Comparison of ENCODE assay signal across 20 mouse cellular contexts in genomic region chr5:22106811-22107485, GRCm38 (mm10).
DNase-seq lines count a peak whose midpoint lies in the region; TF ChIP-seq lines count a peak whose summit lies in the region.
"Had no signal": no experiment of that assay in that cellular context is flagged by ENCODE, and none has a peak within 500 bp of the region (broad histone marks: within the 10 kb centered on the region; RNA-seq: fewer than 3 reads in every experiment).

No protein-coding gene starts in this region.

- no peaks in the 10 kb centered on the region for H3K79me2 ChIP-seq in liver, adult 2 months (ENCODE audit: control insufficient read depth, insufficient read depth, low read length)

- H3K4me3 ChIP-seq in liver, adult 2 months (ENCODE audit: insufficient read depth, low read depth, low read length), result no peak overlapping the region
- H3K4me3 ChIP-seq: embryonic facial prominence, embryonic 12.5 days; gastrocnemius, adult 2 months; hindbrain, embryonic 12.5 days; liver, embryonic 13.5 days; lung, embryonic 15.5 days; megakaryocyte, embryonic 14.5 days; midbrain, embryonic 13.5 days had no signal

- no peak overlapping the region for H3K9ac ChIP-seq in liver, adult 2 months (ENCODE audit: low read depth, low read length)
- H3K9ac ChIP-seq: embryonic facial prominence, embryonic 12.5 days; hindbrain, embryonic 12.5 days; liver, embryonic 13.5 days; lung, embryonic 15.5 days; midbrain, embryonic 13.5 days had no signal

- no peak for TF ChIP-seq CTCF in liver, adult 2 months (IDR thresholded peaks at IDR 0.05; ENCODE audit: low read depth, low read length)

- H3K36me3 ChIP-seq in liver, adult 2 months (ENCODE audit: control insufficient read depth, insufficient read depth, low read length), result no peaks in the 10 kb centered on the region
- H3K36me3 ChIP-seq: embryonic facial prominence, embryonic 12.5 days; hindbrain, embryonic 12.5 days; lung, embryonic 15.5 days; midbrain, embryonic 13.5 days had no signal

- peaks cover 4% of the 10 kb centered on the region for H3K4me1 ChIP-seq in liver, adult 2 months (ENCODE audit: control insufficient read depth, insufficient read depth, low read length)
- H3K4me1 ChIP-seq: embryonic facial prominence, embryonic 12.5 days; hindbrain, embryonic 12.5 days; liver, embryonic 13.5 days; lung, embryonic 15.5 days; megakaryocyte, embryonic 14.5 days; midbrain, embryonic 13.5 days had no signal

- DNase-seq in cerebellum, adult 9-10 months, result peak; percentile 69
- DNase-seq in cerebellum, postnatal 4 days (ENCODE audit: low spot score in 2 of 2), result no peak
- DNase-seq in liver, adult 2 months (ENCODE audit: extremely low read depth, low read depth, low spot score), result peak; percentile 39
- no peak for DNase-seq in liver
- DNase-seq in layer of hippocampus, adult 8-10 months (ENCODE audit: low spot score in 2 of 2), result peak; percentile 11 to 28
- DNase-seq in layer of hippocampus, postnatal 36 days, result peak; percentile 35 to 36
- no peak for DNase-seq in yolk sac, embryonic 10.5 days (ENCODE audit: low spot score)
- DNase-seq in adrenal gland, postnatal 25 days, result no peak
- DNase-seq: adrenal gland, postnatal 14 days; gastrocnemius, adult 2 months; kidney, postnatal 4 days; liver, embryonic 13.5 days; lung, postnatal 36 days; right cerebral cortex, postnatal 14 days; thymus, postnatal 14 days had no signal

- no peak overlapping the region; the same call in 1 of the 2 replicates for H3K27ac ChIP-seq in liver, adult 2 months (replicated peaks; ENCODE audit: insufficient read depth, low read depth, low read length)
- H3K27ac ChIP-seq: embryonic facial prominence, embryonic 12.5 days; gastrocnemius, adult 2 months; hindbrain, embryonic 12.5 days; liver, embryonic 13.5 days; lung, embryonic 15.5 days; midbrain, embryonic 13.5 days had no signal

- 33% methylated on average over 9 of the region's 9 CpGs for WGBS in liver, adult 2 months

- H3K27me3 ChIP-seq in liver, adult 2 months (ENCODE audit: control insufficient read depth, insufficient read depth, low read length), result no peaks in the 10 kb centered on the region
- H3K27me3 ChIP-seq: embryonic facial prominence, embryonic 12.5 days; hindbrain, embryonic 12.5 days; liver, embryonic 13.5 days; lung, embryonic 15.5 days; megakaryocyte, embryonic 14.5 days; midbrain, embryonic 13.5 days had no signal

- no peak for TF ChIP-seq POLR2A in liver, adult 2 months (IDR thresholded peaks at IDR 0.05; ENCODE audit: extremely low read depth, insufficient read depth, low read length)

Comparison
In these comparisons a context has a peak if more than half of its experiments do, and no peak if none do; other contexts are left out.
1. DNase-seq: peak in cerebellum, adult 9-10 months (single experiment), liver, adult 2 months (single experiment), layer of hippocampus, adult 8-10 months (2 of 2) and layer of hippocampus, postnatal 36 days (2 of 2); none in cerebellum, postnatal 4 days (0 of 2), liver (single experiment), yolk sac, embryonic 10.5 days (single experiment) and adrenal gland, postnatal 25 days (single experiment).